Mouse (Mus musculus): ENCODE measurements at regions not wholly inside any gene's neighbourhood (a gene's known extent, or its start where the extent isn't known, plus 50 kb on each side); places are given as distances from the start of the nearest gene placed in this dataset.

DNA sequence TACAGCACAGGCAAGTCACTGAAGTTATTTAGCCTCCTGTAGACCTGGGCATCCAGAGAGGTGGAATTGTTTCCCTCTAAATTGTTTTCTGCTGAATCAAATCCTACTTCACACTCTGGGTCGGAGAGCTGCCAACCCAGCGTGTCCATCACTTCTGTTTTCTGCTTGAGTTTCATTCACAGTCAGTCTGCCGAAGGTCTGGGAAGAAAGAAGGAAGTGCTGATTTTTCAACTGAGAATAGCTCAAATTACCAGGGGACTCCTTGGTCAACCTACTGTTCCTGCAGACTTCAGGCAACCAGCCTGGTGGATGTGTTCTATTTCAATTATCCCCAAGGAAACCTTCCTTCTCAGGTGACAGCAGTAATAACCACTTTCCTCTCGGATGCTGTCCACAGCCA lies 179.1 kb upstream of the Nckap5 start:
- no peak for DNase-seq

DNA sequence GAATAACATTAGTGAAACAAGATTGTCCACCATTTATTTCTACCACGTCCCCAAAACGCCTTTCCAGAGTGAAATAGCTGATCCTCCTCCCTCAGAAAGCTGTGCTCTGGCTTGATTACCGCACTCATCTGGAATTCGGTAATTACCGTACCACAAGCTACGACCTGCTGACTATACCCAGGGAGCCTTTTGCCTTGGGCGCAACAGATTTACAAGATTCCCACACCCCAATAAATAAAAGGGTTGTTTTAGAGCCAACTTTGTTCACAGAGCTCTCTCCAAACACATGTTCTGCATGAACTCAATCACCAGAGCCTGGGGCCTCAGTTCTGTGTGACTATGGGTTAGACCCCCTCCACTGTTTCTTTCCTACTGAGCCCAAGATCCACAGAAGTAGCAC lies 171.1 kb upstream of the Nckap5 start:
- DNase-seq, result no peak

DNA sequence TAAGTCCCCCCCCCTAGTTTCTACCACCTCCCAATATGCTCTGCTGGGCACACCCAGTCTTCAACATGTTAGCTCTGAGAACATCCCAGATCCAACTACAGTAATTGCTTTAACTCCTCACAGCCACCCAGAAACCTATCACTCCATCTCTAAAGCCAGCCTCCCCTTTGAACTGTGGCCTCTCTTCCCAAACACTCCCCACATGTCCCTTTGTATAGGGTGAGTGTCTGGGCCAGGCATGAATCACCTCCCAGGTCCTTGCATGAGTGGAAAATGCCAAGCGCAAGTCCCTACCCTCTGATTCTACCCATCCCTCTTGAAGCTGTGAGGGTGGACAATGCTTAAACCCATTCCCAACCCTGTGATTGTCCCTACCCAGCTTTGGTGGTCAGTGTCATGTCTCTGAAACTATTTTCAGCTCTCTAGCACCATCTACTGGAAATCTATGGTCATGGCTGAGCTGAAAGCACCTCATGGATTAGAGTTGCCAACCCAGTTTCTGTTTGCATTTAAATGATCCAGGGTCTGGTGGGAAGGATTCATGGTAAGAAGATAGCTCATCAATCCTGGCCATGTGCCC lies 162.6 kb upstream of the Nckap5 start:
- no peak for DNase-seq

DNA sequence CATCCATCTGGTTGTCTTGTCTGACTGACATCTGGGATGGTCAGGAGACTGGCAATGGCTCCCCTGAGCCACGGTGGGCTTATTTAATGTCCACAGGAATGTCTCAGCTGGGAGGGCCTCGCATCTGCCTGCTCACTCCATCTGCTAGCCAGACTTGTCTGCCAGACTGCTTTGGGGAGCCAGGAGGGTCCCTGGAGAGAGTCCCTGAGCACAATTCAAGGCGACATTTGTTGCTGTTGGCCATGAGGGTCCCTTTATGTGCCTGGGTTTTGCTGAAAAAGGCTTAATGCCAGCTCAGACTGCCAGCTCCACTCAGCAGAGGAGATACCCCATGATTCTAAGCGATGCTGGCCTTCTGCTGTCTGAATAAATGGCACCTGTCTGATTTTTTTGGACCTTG lies 161.8 kb upstream of the Nckap5 start:
- no peak for DNase-seq

DNA sequence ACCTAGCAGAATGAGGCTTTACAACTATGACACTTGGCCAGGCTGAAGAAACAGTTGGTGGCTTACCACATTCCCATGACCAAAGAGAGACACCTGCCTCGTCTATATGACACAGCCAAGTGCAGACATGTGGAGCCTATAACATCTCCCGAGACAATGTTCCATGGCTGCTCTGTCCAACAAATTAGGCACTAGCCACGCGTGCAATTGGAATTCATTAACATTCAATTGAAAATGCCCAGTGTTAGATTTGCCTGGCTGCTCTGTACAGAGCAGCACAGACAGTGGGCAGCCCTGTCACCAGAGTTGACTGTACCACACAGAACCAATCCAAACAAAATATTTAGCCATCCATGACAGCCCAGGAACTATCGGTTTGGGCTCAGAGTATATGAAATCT lies 152.2 kb upstream of the Nckap5 start:
- DNase-seq, result no peak

DNA sequence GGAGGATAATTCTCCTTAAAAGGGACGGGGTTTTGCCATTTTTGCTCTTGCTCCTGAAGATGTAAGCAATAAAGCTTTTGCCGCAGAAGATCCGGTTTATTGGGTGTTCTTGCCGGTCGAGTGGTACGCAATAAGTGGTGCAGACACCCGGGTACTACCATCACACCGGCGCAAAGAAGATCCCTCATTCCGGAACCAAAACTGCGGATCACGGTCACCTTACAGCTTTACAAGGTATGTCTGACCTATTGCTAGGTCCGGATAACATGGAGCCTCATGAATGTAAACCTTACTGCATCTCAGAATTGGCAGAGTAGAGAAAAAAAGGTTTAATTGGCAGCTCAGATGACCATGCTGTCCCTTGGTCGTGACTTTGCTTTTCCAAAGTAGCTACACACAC lies 149.7 kb upstream of the Nckap5 start:
- no peak for DNase-seq

DNA sequence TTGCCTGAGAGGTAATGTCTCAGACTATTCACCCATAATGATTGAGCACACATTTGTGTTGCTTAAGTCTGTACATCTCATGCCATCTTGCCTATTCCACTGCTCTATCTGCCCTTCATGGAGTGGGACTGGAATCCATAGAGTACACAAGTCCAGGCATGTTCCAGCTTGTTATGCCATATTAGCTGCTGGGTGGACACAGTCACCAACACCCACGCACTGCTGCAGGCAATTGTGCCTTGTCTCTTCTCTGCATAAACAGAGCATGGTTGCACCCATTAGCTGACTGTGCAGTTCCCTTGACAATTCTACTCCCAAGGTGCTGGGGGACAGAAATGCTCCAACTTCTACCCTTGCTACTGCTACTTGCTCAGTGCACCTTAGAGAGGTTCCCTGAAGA lies 143.3 kb upstream of the Nckap5 start:
- DNase-seq, result no peak

DNA sequence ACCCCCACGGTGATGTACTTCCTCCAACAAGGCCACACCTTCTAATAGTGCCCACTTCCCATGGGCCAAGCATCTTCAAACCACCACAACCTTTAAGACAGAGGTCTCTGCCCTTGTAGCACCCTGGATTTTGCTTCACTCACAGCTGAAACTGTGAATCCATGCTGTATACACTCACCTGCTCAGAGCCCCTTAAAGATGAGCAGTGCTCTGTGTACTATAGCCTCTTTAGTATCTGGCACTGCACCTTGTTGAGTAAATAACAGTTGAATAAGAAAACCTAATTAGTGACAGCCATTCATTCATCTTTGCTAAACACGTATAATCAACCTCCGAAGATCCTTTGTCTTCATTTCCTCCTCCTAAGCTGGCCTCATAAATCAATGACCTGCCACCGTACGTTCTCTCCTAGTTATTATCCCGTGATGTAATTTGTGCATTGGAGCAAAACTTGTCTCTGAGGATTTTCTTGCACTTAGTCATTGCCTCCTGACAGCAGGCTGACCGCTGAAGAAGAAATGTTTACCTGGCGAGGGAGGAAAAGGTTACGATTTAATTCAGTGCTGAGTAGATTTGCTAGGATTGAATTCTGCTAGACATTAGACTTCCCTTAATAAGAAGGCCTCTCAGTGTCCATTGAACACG lies 141.3 kb upstream of the Nckap5 start:
- DNase-seq, result no peak

DNA sequence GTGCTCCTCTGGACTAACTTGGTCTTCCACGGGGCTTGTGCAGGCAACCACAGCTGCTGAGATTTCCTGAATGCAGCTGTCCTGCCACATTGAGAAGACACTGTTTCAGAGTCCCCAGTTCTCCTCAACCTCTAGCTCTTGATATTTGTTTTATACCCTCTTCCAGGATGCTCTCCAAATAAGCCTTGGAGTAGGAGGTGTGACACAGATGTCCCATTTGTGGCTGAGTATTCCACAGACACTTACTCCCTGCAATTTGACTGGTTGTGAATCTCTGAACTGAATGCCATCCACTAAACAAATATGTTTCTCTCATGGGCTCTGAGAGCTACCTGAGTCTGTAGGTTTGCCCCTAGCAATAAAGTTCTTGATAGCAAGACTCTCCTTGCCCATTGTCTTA lies 140.5 kb upstream of the Nckap5 start:
- no peak for DNase-seq

DNA sequence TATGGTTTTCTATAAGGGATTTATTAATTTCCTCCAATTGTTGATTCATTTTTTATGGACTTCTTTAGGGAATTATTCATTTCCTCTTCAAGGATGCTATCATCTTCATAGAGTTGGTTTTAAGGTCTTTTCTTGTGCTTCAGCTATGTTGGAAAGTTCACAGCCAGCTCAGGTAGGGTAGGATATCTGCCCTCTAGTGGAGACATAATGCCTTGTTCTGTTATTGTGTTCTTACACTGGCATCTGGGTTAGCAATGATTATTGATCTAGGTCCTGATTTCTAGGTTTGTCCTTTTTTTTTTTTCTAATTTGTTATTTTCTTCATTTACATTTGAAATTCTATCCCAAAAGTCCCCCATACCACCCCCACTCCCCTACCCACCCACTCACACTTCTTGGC lies 135.8 kb upstream of the Nckap5 start:
- DNase-seq, result no peak

DNA sequence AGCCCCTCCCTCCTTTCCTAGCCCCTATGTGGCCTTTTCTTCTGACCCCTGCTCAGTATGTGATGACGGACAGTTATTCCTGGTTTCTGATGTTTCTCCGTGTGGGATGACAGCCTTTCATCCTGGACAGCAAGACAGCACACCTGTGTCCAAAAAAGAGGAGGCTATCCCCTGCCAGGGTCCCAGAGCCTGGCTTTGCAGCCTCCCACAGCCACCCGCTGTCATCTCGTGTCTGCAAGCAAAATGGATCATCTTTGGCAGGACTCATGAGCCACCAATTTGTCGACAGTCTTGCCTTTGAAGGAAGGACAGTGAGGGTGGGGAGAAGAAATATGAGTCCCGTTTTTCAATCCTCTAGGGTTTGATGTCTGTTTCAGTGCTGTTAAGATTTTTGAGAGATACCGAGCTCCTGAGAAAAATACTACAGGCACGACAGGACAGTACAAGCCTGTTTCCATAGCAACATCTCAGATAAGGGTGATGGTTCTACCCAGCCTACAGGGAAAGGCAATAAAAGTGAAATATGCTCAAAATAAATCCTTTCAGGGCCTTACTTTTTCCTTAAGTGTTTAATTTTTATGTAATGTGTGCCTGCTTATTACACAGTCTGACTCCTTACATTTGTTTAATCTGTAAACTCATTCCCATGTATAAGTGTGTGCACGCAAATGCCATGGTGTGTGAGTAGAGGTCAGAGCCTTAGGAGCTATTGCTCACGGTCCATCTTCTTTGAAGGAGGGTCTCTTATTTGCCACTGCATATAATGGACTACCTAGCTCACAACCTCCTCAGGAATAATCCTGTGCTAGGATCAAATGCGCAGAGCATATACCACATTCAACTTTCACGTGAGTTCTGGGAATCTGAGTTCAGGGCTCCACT lies 125.5 kb upstream of the Nckap5 start:
- no peak for DNase-seq

DNA sequence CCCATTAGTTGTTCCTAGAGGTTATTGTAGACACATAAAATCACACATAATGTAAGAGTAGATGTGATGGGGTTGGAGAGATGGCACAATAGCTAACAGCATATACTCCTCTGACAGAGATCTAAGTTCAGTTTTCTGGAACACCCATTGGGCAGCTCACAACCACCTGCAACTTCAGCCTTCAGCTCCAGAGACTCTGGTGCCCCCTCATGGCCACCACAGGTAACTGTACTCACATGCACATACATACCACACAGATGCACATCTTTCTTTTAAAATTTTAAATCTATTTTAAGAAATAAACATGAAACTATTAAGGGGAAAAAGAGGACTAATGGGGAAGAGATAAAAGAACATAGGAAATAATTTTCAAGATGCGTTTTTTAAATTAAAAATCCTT lies 117.3 kb upstream of the Nckap5 start:
- DNase-seq, result no peak

DNA sequence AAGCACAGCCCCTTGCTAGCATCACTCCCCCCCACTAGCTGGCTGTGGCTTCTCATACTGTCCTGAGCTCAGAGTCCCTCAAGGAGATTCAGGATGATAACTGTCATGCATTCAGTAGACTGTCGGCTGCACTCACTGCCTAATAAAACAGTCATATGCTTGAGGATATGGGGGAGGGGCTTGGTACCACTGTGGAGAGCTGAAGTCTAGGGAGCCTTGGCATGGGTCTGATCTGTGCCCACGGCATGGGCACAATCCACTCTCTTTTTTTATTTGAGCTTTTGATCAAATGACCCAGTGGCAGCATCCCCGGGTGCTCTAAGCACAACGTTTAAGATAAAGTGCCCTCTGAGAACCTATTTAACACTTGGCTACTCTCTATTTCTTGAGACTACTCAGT lies 102.1 kb upstream of the Nckap5 start:
- no peak for DNase-seq

DNA sequence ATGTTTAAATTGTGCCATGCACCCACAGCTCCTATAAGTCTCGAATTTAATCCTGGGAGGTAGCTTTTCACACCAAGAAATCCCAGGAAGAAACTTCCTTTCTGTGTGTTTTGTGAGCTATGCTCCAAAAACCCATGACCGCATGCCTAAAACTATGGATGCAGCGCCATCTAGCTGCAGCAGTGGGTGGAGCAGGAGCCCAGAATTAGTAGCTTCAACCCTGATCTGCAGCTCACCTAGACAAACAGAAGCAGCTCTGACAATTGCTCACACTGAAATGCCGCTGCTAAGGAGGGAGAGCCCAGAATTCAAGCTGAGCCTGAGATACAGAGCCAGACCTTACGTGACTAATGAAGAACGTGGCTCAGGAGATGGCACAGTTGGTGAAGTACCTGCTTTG lies 101.2 kb upstream of the Nckap5 start:
- peak; percentile 59 for DNase-seq

DNA sequence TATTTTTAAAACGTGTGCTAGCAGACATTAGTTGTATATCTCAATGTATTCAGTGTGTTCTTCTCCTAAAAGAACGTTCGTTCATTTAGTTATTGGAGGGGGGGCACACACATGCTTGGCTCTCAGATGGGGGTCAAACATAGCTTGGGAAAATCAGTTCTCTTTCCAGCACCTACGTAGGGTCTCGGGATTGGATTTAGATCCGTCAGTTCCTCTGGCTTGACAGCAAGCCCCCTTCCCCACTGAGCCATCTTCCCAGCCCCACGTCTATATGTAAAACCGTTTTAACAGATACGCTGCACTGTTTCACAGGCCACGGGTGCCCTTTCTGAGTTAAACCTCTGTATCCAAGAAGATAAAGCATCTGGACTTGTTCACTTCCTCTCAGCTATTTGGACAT lies 100.5 kb upstream of the Nckap5 start:
- DNase-seq, result no peak

DNA sequence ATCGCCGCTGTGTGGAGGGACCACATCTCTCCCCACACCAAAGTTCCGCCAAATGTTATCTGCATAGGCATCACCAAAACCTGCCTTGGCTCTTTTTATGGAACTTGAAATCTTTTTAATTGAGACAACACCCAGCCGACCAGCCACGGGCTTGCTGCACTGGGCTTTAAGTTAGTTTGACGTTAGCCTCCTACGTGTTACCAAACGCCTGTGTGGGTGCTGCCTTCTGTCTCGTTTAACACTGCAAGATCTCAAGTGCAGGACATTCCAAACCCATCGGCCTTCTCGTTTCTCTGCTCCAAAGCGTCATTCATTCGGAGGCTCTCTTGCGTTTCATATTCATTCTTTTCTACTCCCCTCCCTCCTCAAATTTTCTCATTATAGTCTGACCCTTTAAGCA lies 100.0 kb upstream of the Nckap5 start:
- DNase-seq, result no peak

DNA sequence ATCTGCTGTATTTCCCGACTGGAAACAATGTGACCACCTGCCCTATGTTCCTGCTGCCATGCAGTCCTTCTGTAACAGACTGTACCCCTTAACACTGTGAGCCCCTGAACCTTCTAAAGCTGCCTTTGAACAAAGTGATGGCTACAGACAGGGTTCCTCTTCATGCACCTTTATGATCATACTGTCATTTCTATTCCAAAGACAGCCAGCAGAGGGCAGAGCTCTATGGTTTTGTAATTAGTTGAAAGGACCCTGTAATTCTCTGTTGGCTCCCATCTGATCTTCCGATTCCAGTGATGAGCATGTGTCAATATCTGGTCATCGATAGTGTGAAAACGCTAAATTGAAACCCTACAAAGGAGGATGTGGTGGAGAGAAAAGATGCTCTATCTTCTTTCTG lies 99.1 kb upstream of the Nckap5 start:
- no peak for DNase-seq

DNA sequence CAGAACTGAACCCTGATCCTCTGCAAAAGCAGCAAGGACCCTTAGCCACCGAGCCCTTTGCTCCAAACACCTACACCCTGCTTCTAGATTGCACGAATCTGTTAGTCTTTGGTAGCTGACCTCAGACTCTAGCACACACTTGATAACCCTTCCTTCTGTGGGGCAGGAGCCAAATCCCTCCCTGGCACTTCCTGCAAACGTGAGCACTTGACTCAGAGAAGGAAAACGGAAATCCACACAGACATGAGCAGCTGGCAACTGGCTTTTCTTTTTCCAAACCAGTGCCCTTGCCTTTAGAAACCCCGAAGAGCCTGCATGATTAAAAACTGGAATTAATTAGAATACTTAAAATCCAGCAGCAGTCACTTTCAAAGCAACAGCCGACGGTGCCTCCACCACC lies 97.6 kb upstream of the Nckap5 start:
- DNase-seq, result no peak

DNA sequence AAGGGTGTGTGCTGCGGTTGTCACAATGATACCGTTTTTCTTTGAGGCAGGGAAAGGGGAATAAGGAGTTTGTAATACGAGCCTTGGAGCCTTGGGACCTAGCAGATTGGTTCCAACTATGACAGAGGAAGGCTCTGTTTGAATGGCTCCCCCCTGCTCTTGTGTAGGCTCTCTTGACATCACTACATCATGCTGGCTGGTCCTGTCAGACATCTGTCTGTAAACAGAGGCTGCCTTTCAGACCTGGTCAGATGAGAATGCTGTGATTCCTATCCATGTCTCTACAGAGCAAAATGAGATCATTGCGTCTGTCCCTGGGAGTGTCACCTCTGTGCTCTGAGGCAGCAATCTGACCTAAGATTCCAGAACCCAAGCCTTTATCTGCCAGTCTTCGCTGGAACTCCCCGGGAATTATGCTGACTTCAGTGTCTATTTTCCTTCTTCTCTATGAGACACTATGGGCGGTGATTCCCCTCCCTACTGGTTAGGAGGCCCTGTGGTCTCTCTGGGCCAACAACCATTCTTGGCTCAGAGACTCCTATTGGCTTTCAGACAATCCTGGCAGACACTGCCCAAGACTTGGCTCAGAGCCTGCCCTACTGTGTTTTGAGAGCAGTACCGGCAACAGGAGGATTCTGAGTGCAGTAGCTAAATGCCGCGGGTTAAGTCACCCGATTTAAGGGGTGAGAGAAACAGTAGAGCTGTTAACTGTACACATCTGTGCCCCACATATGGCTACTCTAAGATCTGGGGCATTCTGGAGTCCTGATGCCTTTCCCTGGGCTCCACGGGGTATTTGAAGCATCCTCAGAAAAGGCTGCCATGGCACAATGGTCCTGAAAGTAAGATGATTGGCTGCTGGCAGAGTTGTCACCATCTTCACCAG lies 94.8 kb upstream of the Nckap5 start:
- peak; percentile 56 for DNase-seq

DNA sequence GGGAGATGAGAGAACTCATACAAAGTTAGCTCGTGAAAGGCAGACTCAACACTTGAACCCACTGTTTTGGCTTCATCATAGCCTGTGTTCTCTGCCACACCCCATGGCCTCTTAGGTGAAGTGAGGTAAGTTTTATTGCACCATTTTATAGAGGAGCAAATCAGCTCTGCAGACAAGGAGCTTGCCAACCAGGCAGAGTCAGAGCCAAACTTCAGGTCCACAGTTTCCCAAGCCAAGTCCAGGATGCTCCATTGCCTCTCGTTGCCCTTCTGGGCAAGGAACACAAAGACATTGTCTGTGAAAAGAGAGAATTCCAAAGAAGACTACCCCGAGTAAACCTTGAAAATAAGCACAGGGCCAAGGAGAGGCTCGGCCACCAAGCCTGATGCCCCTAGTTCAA lies 93.4 kb upstream of the Nckap5 start:
- no peak for DNase-seq

DNA sequence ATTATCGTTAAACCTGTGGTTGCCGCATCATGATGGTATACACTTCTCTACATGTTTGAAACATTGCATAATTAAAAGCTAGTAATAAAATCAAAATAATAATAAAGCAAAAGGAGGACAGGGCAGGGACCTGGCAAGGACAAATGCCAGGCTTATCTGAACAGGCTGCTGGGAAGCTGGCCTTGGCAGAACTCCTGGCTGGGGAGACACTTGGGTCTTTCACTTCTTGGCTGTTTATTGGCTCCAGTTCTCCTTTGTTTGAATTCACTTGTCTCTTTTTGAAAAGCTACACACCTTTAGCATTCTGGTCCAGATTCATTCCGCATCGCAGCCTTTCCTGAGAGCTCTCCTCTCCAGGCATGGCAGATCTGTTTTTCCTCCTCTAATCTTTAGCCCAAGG lies 91.6 kb upstream of the Nckap5 start:
- peak; percentile 17 for DNase-seq

DNA sequence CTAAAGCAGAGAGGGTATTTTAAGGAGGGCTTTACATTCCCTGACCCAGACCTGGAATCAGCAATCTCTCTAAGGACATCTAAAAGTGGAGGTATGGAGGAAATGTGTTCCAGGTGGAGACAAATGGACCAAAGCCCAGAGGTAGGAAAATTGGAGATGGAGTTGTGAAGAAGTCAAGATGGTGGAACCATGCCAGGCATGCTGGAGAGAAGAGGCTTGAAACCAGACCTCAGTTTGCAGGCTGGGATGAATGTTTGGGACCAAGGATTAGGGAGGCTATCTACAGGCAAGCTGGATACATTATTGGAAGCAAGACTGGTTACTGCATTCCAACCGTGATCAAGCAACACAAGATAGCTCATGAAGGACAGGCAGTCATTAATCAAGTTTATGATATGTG lies 88.3 kb upstream of the Nckap5 start:
- DNase-seq, result no peak

DNA sequence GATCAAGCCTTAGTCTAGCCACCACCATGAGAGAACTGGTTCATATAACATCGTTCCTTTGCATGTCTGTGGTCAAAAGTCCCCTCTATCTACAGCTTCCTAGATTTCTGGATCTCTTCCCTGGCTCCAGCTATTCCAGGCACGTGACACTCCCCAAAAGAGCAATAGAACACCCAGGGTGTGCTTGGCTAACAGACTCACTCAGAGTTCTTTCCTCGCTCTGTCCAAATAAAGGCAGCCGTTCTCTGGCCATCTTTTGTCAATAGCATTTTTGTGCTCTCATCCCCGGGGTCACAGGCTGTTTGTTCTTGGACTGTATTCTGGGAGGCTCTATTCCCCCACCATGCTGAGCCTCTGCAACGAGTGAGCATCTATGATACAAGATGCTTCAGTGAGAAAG lies 87.3 kb upstream of the Nckap5 start:
- no peak for DNase-seq
